Mouse (Mus musculus): ENCODE measurements at regions not wholly inside any gene's neighbourhood (a gene's known extent, or its start where the extent isn't known, plus 50 kb on each side); places are given as distances from the start of the nearest gene placed in this dataset.

GRCm38 (mm10) chr13:39084544-39084943, 123.9 kb upstream of the Slc35b3 start:
- no peak for DNase-seq

DNA sequence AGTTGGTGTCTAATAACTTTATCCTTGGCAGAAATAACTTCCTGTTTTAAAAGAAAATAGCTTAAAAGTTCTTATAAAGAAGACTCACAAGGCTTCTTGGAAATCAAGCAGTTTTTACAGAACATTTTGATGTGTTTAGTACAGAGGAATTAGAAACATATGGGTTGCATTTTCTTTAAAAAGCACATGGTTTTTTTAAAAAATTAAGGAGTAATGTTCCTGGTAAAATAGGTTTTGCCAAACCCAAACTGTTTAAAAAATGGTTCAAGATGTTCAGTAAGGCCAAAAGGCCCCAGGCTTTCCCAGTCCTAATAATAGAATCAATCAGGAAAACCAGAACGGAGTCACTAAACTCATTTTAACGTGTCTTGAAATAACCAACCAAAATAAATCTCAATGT, 113.5 kb upstream of the Slc35b3 start:
- no peak for DNase-seq

- no peak for DNase-seq
These were observed 71.6 kb upstream of the Slc35b3 start for GRCm38 (mm10) chr13:39032263-39032662.

DNA sequence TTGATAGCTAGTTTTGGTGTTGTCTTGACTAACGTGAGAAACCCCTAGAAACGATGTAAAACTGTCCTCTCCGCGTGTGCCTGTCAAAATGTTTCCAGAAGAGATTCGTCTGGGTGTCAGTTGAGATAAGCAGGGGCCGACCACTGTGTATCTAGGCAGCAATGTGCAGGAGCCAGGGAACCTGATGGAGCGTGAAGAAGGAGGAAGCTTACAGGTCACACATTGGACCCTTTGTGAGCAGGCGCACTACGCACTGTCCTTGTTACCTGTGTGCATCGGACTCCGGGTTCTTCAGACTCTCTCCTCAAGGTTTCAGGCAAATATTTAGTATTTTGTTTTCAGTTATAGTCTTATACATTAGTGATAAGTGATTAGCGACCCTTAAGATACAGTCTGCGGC, 59.5 kb upstream of the Slc35b3 start:
- no peak for DNase-seq

GRCm38 (mm10) chr13:39011696-39012095, 51.0 kb upstream of the Slc35b3 start:
- peak; percentile 74 for DNase-seq

Measured in cerebellum, adult 11 months (tissue).